In genomic region chr7:43518341-43518740, GRCm38 (mm10) we compare ENCODE assay signal across 38 mouse cellular contexts. TPM values are rescaled to one million over a fixed set of nuclear protein-coding genes. Genes with fewer than 3 reads are reported as not detected.
DNase-seq lines count a peak whose midpoint lies in the region; ATAC-seq and TF ChIP-seq lines count a peak whose summit lies in the region.
"Had no signal": no experiment of that assay in that cellular context is flagged by ENCODE, and none has a peak within 500 bp of the region (broad histone marks: within the 10 kb centered on the region; RNA-seq: fewer than 3 reads in every experiment).

No protein-coding gene starts in this region.

- TF ChIP-seq POLR2A in testis, adult 2 months (IDR thresholded peaks at IDR 0.05; ENCODE audit: control insufficient read depth, low read depth, low read length), result 0 out of 2 replicates have a peak, but pooled peaks have one; percentile 16

- no peaks in the 10 kb centered on the region for H3K36me3 ChIP-seq in hindbrain, postnatal 0 days (ENCODE audit: insufficient read depth, low read length)
- no peaks in the 10 kb centered on the region for H3K36me3 ChIP-seq in hindbrain, embryonic 16.5 days (ENCODE audit: control insufficient read depth, insufficient read depth, low read length)
- H3K36me3 ChIP-seq in testis, adult 2 months (ENCODE audit: control insufficient read depth, insufficient read depth, low read length), result no peaks in the 10 kb centered on the region
- H3K36me3 ChIP-seq: embryonic facial prominence, embryonic 12.5 days; G1E; heart, embryonic 13.5 days; hindbrain, embryonic 13.5 days; liver, embryonic 13.5 days; midbrain, embryonic 12.5 days had no signal

- 72% methylated on average over 15 of the region's 15 CpGs for WGBS in hindbrain, postnatal 0 days
- WGBS in hindbrain, embryonic 16.5 days, result 81% methylated on average over 15 of the region's 15 CpGs

- no peak for TF ChIP-seq CTCF in hindbrain, postnatal 0 days (IDR thresholded peaks at IDR 0.05; ENCODE audit: low read depth)
- no peak for TF ChIP-seq CTCF in testis, adult 2 months (IDR thresholded peaks at IDR 0.05; ENCODE audit: control insufficient read depth, insufficient read depth, insufficient replicate concordance, low read depth, low read length)

- no peak overlapping the region for H3K27ac ChIP-seq in hindbrain, postnatal 0 days
- no peak overlapping the region for H3K27ac ChIP-seq in hindbrain, embryonic 16.5 days (ENCODE audit: low read depth, low read length)
- no peak overlapping the region for H3K27ac ChIP-seq in testis, adult 2 months (ENCODE audit: control insufficient read depth, insufficient read depth, low read depth, low read length)
- H3K27ac ChIP-seq: embryonic facial prominence, embryonic 12.5 days; forebrain, embryonic 13.5 days; heart, embryonic 13.5 days; hindbrain, embryonic 13.5 days; liver, embryonic 13.5 days; midbrain, embryonic 12.5 days had no signal

- peak; percentile 26 for DNase-seq in hindbrain, postnatal 0 days (ENCODE audit: low spot score)
- no peak for DNase-seq in testis, postnatal 14 days (ENCODE audit: low spot score)
- DNase-seq in cerebellum, adult 9-11 months, result peak; percentile 46
- DNase-seq in right cerebral cortex, postnatal 14 days, result no peak
- no peak for DNase-seq in spleen, postnatal 36 days (ENCODE audit: low spot score in 2 of 2)
- DNase-seq: adrenal gland, adult 2 months; B cell, adult 2 months; heart, postnatal 36 days; kidney, adult 2 months; kidney, postnatal 10 days; liver, embryonic 13.5 days; lung, adult 2 months; lung, postnatal 14 days; thymus, adult 18-20 months; thymus, postnatal 4 days had no signal

- no peaks in the 10 kb centered on the region for H3K4me1 ChIP-seq in hindbrain, postnatal 0 days (ENCODE audit: insufficient read depth, low read length)
- no peaks in the 10 kb centered on the region for H3K4me1 ChIP-seq in hindbrain, embryonic 16.5 days (ENCODE audit: control insufficient read depth, insufficient read depth, low read depth, low read length)
- no peaks in the 10 kb centered on the region; the same call in 1 of the 2 replicates for H3K4me1 ChIP-seq in testis, adult 2 months (ENCODE audit: control insufficient read depth, insufficient read depth, low read length)
- H3K4me1 ChIP-seq: embryonic facial prominence, embryonic 12.5 days; forebrain, embryonic 13.5 days; heart, embryonic 13.5 days; hindbrain, embryonic 13.5 days; liver, embryonic 13.5 days; midbrain, embryonic 12.5 days had no signal

- H3K9ac ChIP-seq in hindbrain, postnatal 0 days (replicated peaks; ENCODE audit: low read length), result no peak overlapping the region
- no peak overlapping the region for H3K9ac ChIP-seq in hindbrain, embryonic 16.5 days (ENCODE audit: low read depth, low read length)
- H3K9ac ChIP-seq: embryonic facial prominence, embryonic 12.5 days; forebrain, embryonic 13.5 days; heart, embryonic 13.5 days; hindbrain, embryonic 13.5 days; liver, embryonic 13.5 days; midbrain, embryonic 12.5 days had no signal

- H3K27me3 ChIP-seq in hindbrain, postnatal 0 days (ENCODE audit: insufficient read depth, low read length), result no peaks in the 10 kb centered on the region
- H3K27me3 ChIP-seq in hindbrain, embryonic 16.5 days (replicated peaks; ENCODE audit: control insufficient read depth, insufficient read depth, low read length), result no peaks in the 10 kb centered on the region
- H3K27me3 ChIP-seq in testis, adult 2 months (ENCODE audit: control insufficient read depth, insufficient read depth, low read length), result no peaks in the 10 kb centered on the region
- H3K27me3 ChIP-seq: CH12.LX; embryonic facial prominence, embryonic 12.5 days; forebrain, embryonic 13.5 days; heart, embryonic 13.5 days; hindbrain, embryonic 13.5 days; liver, embryonic 13.5 days; midbrain, embryonic 12.5 days; Patski had no signal

- H3K4me3 ChIP-seq in hindbrain, postnatal 0 days (ENCODE audit: low read length), result no peak overlapping the region
- H3K4me3 ChIP-seq in hindbrain, embryonic 16.5 days (ENCODE audit: low read length), result no peak overlapping the region
- peak overlapping the region; percentile 38 for H3K4me3 ChIP-seq in testis, adult 2 months (ENCODE audit: control insufficient read depth, low read depth, low read length)
- H3K4me3 ChIP-seq: embryonic facial prominence, embryonic 12.5 days; erythroblast, embryonic 14.5 days; forebrain, embryonic 13.5 days; heart, embryonic 13.5 days; hindbrain, embryonic 13.5 days; liver, embryonic 13.5 days; midbrain, embryonic 12.5 days had no signal

- H3K4me2 ChIP-seq in hindbrain, postnatal 0 days (ENCODE audit: low read depth, low read length), result no peak overlapping the region
- no peak overlapping the region for H3K4me2 ChIP-seq in hindbrain, embryonic 16.5 days (ENCODE audit: low read length)
- H3K4me2 ChIP-seq: embryonic facial prominence, embryonic 12.5 days; forebrain, embryonic 13.5 days; heart, embryonic 13.5 days; hindbrain, embryonic 13.5 days; liver, embryonic 13.5 days; midbrain, embryonic 12.5 days had no signal

- H3K9me3 ChIP-seq in hindbrain, postnatal 0 days (ENCODE audit: low read length), result no peaks in the 10 kb centered on the region
- H3K9me3 ChIP-seq in hindbrain, embryonic 16.5 days (ENCODE audit: control insufficient read depth, low read length), result no peaks in the 10 kb centered on the region
- H3K9me3 ChIP-seq: embryonic facial prominence, embryonic 12.5 days; forebrain, embryonic 13.5 days; G1E; heart, embryonic 13.5 days; hindbrain, embryonic 13.5 days; liver, embryonic 13.5 days; midbrain, embryonic 12.5 days had no signal

- ATAC-seq in hindbrain, postnatal 0 days, result peak; percentile 55; the same call in 1 of the 2 replicates
- ATAC-seq in hindbrain, embryonic 16.5 days, result no peak
- ATAC-seq: forebrain, embryonic 13.5 days; Patski had no signal

RNA-seq across cellular contexts. Expression of gene 4931406B18Rik, which starts 12.6 kb away (rescaled TPM):
- 0.05 TPM in 1 of 2 replicates, not detected in the other for total RNA-seq in hindbrain, postnatal 0 days (2014; rRNA removed)
- not detected in 2 replicates for polyA plus RNA-seq in hindbrain, postnatal 0 days (2015; fragmentation: Nextera tagmentation; extraction: Ambion mirVana)
- 0.07 and 0.11 TPM in 2 replicates for polyA plus RNA-seq in hindbrain, embryonic 16.5 days (2015; fragmentation: Nextera tagmentation; extraction: Ambion mirVana)
- polyA plus RNA-seq in testis, adult 2 months (2012; rRNA removed), result 12.4 and 13.8 TPM in 2 replicates
- total RNA-seq: adrenal gland, adult 2 months; adrenal gland, postnatal 4 days; CH12.LX; gastrocnemius, adult 8-10 months; heart, postnatal 36 days; left cerebral cortex, postnatal 14 days; megakaryocyte progenitor cell, adult 5-6 weeks; monocyte, adult 5-6 weeks had no signal
- polyA plus RNA-seq: adrenal gland, adult 2 months; cortical plate, adult 2 months; embryonic facial prominence, embryonic 12.5 days; erythroblast, embryonic 14.5 days; forebrain, embryonic 13.5 days; G1E; gonadal fat pad, adult 2 months; heart, embryonic 13.5 days; hindbrain, embryonic 13.5 days; intestine, embryonic 14.5 days; kidney, adult 2 months; limb, embryonic 14.5 days; liver, embryonic 13.5 days; lung, adult 2 months; midbrain, embryonic 12.5 days; Patski; spleen, adult 2 months; stomach, embryonic 14.5 days had no signal

RNA-seq across cellular contexts. Expression of gene Cd33, which starts 25.9 kb away (rescaled TPM):
- total RNA-seq in hindbrain, postnatal 0 days (2014; rRNA removed), result 1.4 and 2.0 TPM in 2 replicates
- 1.8 and 2.0 TPM in 2 replicates for polyA plus RNA-seq in hindbrain, postnatal 0 days (2015; fragmentation: Nextera tagmentation; extraction: Ambion mirVana)
- 1.3 and 1.9 TPM in 2 replicates for polyA plus RNA-seq in hindbrain, embryonic 16.5 days (2015; fragmentation: Nextera tagmentation; extraction: Ambion mirVana)
- polyA plus RNA-seq in testis, adult 2 months (2012; rRNA removed), result 7.5 and 8.1 TPM in 2 replicates
- polyA plus RNA-seq: erythroblast, embryonic 14.5 days had no signal

RNA-seq across cellular contexts. Expression of gene Iglon5, which starts 28.5 kb away (rescaled TPM):
- 64.7 and 69.9 TPM in 2 replicates for total RNA-seq in hindbrain, postnatal 0 days (2014; rRNA removed)
- 8.0 and 8.6 TPM in 2 replicates for polyA plus RNA-seq in hindbrain, postnatal 0 days (2015; fragmentation: Nextera tagmentation; extraction: Ambion mirVana)
- polyA plus RNA-seq in hindbrain, embryonic 16.5 days (2015; fragmentation: Nextera tagmentation; extraction: Ambion mirVana), result 9.7 and 12.0 TPM in 2 replicates
- polyA plus RNA-seq in testis, adult 2 months (2012; rRNA removed), result 7.4 and 8.1 TPM in 2 replicates
- total RNA-seq: CH12.LX; megakaryocyte progenitor cell, adult 5-6 weeks; monocyte, adult 5-6 weeks; neutrophil, adult 5-6 weeks had no signal
- polyA plus RNA-seq: erythroblast, embryonic 14.5 days; G1E; liver, embryonic 13.5 days had no signal

RNA-seq across cellular contexts. Expression of gene Zfp658, which starts 43.7 kb away (rescaled TPM):
- total RNA-seq in hindbrain, postnatal 0 days (2014; rRNA removed), result 8.0 and 8.3 TPM in 2 replicates
- 2.5 and 3.3 TPM in 2 replicates for polyA plus RNA-seq in hindbrain, postnatal 0 days (2015; fragmentation: Nextera tagmentation; extraction: Ambion mirVana)
- 6.9 and 7.9 TPM in 2 replicates for polyA plus RNA-seq in hindbrain, embryonic 16.5 days (2015; fragmentation: Nextera tagmentation; extraction: Ambion mirVana)
- polyA plus RNA-seq in testis, adult 2 months (2012; rRNA removed), result 0.19 and 0.23 TPM in 2 replicates
- polyA plus RNA-seq: erythroblast, embryonic 14.5 days had no signal

RNA-seq across cellular contexts. Expression of gene Vsig10l, which starts 55.4 kb away (rescaled TPM):
- 15.8 and 20.1 TPM in 2 replicates for total RNA-seq in hindbrain, postnatal 0 days (2014; rRNA removed)
- 23.1 and 25.8 TPM in 2 replicates for polyA plus RNA-seq in hindbrain, postnatal 0 days (2015; fragmentation: Nextera tagmentation; extraction: Ambion mirVana)
- polyA plus RNA-seq in hindbrain, embryonic 16.5 days (2015; fragmentation: Nextera tagmentation; extraction: Ambion mirVana), result 20.4 and 26.1 TPM in 2 replicates
- polyA plus RNA-seq in testis, adult 2 months (2012; rRNA removed), result 10.9 and 12.9 TPM in 2 replicates

Comparison
In these comparisons a context has a peak if more than half of its experiments do, and no peak if none do; other contexts are left out.
1. DNase-seq: peak in hindbrain, postnatal 0 days (single experiment) and cerebellum, adult 9-11 months (single experiment); none in testis, postnatal 14 days (single experiment), right cerebral cortex, postnatal 14 days (single experiment) and spleen, postnatal 36 days (0 of 2).
2. RNA of gene 4931406B18Rik, which starts 12.6 kb away (polyA plus RNA-seq): 12.4 to 13.8 TPM in testis, adult 2 months; 0.07 to 0.11 TPM in hindbrain, embryonic 16.5 days and not detected in hindbrain, postnatal 0 days; every median in the first group is over 10 times any median in the second.